19 mouse cellular contexts compared by ENCODE assay signal in the genomic region with DNA sequence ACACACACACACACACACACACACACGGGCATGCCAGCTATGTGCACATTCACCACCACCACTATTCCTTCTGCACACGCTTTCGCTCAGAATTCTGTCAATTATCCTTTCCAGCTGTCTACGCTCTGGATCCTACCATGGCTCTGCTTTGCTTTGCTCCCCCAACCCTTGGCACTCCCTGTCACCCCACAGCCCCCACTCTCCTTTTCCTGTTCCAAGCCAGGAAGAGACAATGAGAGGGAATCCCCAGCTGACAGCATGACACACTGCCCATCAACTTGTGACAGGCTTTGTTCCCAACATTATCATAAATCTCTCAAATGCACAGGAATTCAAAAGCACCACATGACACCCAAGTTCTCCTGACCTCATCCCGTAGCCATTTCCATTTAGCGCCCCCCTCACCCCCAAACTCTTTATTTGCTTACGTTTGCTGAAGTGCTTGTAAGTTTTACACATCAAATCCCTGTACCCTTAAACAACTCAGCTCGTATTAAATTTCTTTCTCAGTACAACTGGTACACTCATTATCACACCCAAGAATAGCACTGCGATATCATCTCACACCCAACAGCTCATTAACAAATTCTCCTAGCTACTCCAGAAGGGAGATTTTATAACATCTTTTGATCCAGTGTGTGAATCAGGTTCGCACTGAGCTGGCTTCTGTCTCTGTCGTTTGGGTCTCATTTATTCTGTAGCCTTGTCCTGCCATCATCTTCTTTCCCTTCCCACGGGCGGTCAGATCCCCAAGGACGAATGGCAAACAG.
A peak's percentile ranks its signal among the peaks of the same experiment; 100 is the strongest.
DNase-seq lines count a peak whose midpoint lies in the region; ATAC-seq and TF ChIP-seq lines count a peak whose summit lies in the region.
"Had no signal": no experiment of that assay in that cellular context is flagged by ENCODE, and none has a peak within 500 bp of the region (broad histone marks: within the 10 kb centered on the region; RNA-seq: fewer than 3 reads in every experiment).

No protein-coding gene starts in this region.

- H3K9me3 ChIP-seq in forebrain, postnatal 0 days (ENCODE audit: low read length) = no peaks in the 10 kb centered on the region
- H3K9me3 ChIP-seq in forebrain, embryonic 10.5 days = no peaks in the 10 kb centered on the region
- H3K9me3 ChIP-seq in lung, postnatal 0 days (ENCODE audit: low read length) = no peaks in the 10 kb centered on the region
- H3K9me3 ChIP-seq in hindbrain, embryonic 16.5 days (ENCODE audit: control insufficient read depth, low read length) = no peaks in the 10 kb centered on the region
- H3K9me3 ChIP-seq: kidney, embryonic 15.5 days; limb, embryonic 10.5 days had no signal

- H3K27ac ChIP-seq in forebrain, postnatal 0 days (ENCODE audit: low read depth, low read length) = no peak overlapping the region
- H3K27ac ChIP-seq in forebrain, embryonic 10.5 days = no peak overlapping the region
- no peak overlapping the region for H3K27ac ChIP-seq in lung, postnatal 0 days (ENCODE audit: low read length)
- no peak overlapping the region for H3K27ac ChIP-seq in hindbrain, embryonic 16.5 days (ENCODE audit: low read depth, low read length)
- H3K27ac ChIP-seq: kidney, embryonic 15.5 days; limb, embryonic 10.5 days had no signal

- H3K27me3 ChIP-seq in forebrain, postnatal 0 days (ENCODE audit: insufficient read depth, low read length) = no peaks in the 10 kb centered on the region
- H3K27me3 ChIP-seq in forebrain, embryonic 10.5 days (ENCODE audit: poor library complexity, severe bottlenecking) = peaks cover 34% of the 10 kb centered on the region
- H3K27me3 ChIP-seq in lung, postnatal 0 days (replicated peaks; ENCODE audit: insufficient read depth, low read length) = no peaks in the 10 kb centered on the region
- no peaks in the 10 kb centered on the region for H3K27me3 ChIP-seq in hindbrain, embryonic 16.5 days (replicated peaks; ENCODE audit: control insufficient read depth, insufficient read depth, low read length)
- H3K27me3 ChIP-seq: kidney, embryonic 15.5 days; Patski had no signal

- no peak overlapping the region for H3K4me2 ChIP-seq in forebrain, postnatal 0 days (ENCODE audit: low read depth)
- no peak overlapping the region for H3K4me2 ChIP-seq in lung, postnatal 0 days (replicated peaks; ENCODE audit: low read depth, low read length)
- H3K4me2 ChIP-seq in hindbrain, embryonic 16.5 days (ENCODE audit: low read length) = no peak overlapping the region
- H3K4me2 ChIP-seq: heart, embryonic 11.5 days; kidney, embryonic 15.5 days; liver, embryonic 11.5 days; midbrain, embryonic 11.5 days had no signal

- H3K4me1 ChIP-seq in forebrain, postnatal 0 days (ENCODE audit: insufficient read depth) = 0 out of 2 replicates have a peak, but pooled peaks cover 9% of the 10 kb centered on the region
- H3K4me1 ChIP-seq in forebrain, embryonic 10.5 days = peaks cover 19% of the 10 kb centered on the region
- no peaks in the 10 kb centered on the region for H3K4me1 ChIP-seq in lung, postnatal 0 days (ENCODE audit: insufficient read depth, low read depth, low read length)
- peaks cover 2% of the 10 kb centered on the region; the same call in 1 of the 2 replicates for H3K4me1 ChIP-seq in hindbrain, embryonic 16.5 days (ENCODE audit: control insufficient read depth, insufficient read depth, low read depth, low read length)
- H3K4me1 ChIP-seq: limb, embryonic 10.5 days had no signal

- 39% methylated on average over 14 of the region's 14 CpGs for WGBS in forebrain, postnatal 0 days
- WGBS in forebrain, embryonic 10.5 days = 83% methylated on average over 14 of the region's 14 CpGs
- 48% methylated on average over 14 of the region's 14 CpGs for WGBS in lung, postnatal 0 days
- WGBS in hindbrain, embryonic 16.5 days = 48% methylated on average over 14 of the region's 14 CpGs

- peak; percentile 32 for DNase-seq in forebrain, postnatal 0 days
- DNase-seq in forebrain, embryonic 10.5 days (ENCODE audit: extremely low spot score, low spot score) = no peak
- DNase-seq in lung, postnatal 0 days (ENCODE audit: low spot score) = peak; percentile 45
- no peak for DNase-seq in lung, postnatal 25 days (ENCODE audit: low spot score)
- peak; percentile 51 for DNase-seq in brain, adult 2 months (ENCODE audit: low read depth, low spot score)
- DNase-seq in cerebellum, postnatal 25 days = no peak
- DNase-seq: cerebellum, postnatal 10 days; gastrocnemius, postnatal 36 days; heart, postnatal 14 days; spleen, adult 18-20 months; thymus, adult 2 months had no signal

- no peaks in the 10 kb centered on the region for H3K36me3 ChIP-seq in forebrain, postnatal 0 days (ENCODE audit: insufficient read depth)
- no peaks in the 10 kb centered on the region for H3K36me3 ChIP-seq in forebrain, embryonic 10.5 days (replicated peaks)
- H3K36me3 ChIP-seq in lung, postnatal 0 days (ENCODE audit: insufficient read depth, low read length) = no peaks in the 10 kb centered on the region
- no peaks in the 10 kb centered on the region for H3K36me3 ChIP-seq in hindbrain, embryonic 16.5 days (ENCODE audit: control insufficient read depth, insufficient read depth, low read length)
- H3K36me3 ChIP-seq: kidney, embryonic 15.5 days; limb, embryonic 10.5 days had no signal

- H3K9ac ChIP-seq in forebrain, postnatal 0 days = no peak overlapping the region
- no peak overlapping the region for H3K9ac ChIP-seq in lung, postnatal 0 days (replicated peaks; ENCODE audit: low read depth)
- H3K9ac ChIP-seq in hindbrain, embryonic 16.5 days (ENCODE audit: low read depth, low read length) = no peak overlapping the region
- H3K9ac ChIP-seq: kidney, embryonic 15.5 days had no signal

- TF ChIP-seq CTCF in forebrain, postnatal 0 days (IDR thresholded peaks at IDR 0.05; ENCODE audit: low read depth) = no peak
- TF ChIP-seq CTCF in lung, postnatal 0 days (IDR thresholded peaks at IDR 0.05) = no peak

- peak; percentile 74 for ATAC-seq in forebrain, postnatal 0 days
- ATAC-seq in lung, postnatal 0 days = peak; percentile 75
- 0 out of 2 replicates have a peak, but pooled peaks have one; percentile 34 for ATAC-seq in hindbrain, embryonic 16.5 days
- ATAC-seq: inflammation-experienced regulatory T-cells, adult 6 months; Patski had no signal

- no peak overlapping the region for H3K4me3 ChIP-seq in forebrain, postnatal 0 days (ENCODE audit: low read depth, low read length)
- H3K4me3 ChIP-seq in forebrain, embryonic 10.5 days = no peak overlapping the region
- no peak overlapping the region for H3K4me3 ChIP-seq in lung, postnatal 0 days (ENCODE audit: low read depth, low read length)
- no peak overlapping the region for H3K4me3 ChIP-seq in hindbrain, embryonic 16.5 days (ENCODE audit: low read length)
- H3K4me3 ChIP-seq: kidney, embryonic 15.5 days; limb, embryonic 10.5 days had no signal

- no peak for TF ChIP-seq EP300 in lung, postnatal 0 days (IDR thresholded peaks at IDR 0.05)

Comparison
In these comparisons a context has a peak if more than half of its experiments do, and no peak if none do; other contexts are left out.
1. DNase-seq: peak in forebrain, postnatal 0 days (single experiment), lung, postnatal 0 days (single experiment) and brain, adult 2 months (single experiment); none in forebrain, embryonic 10.5 days (single experiment), lung, postnatal 25 days (single experiment) and cerebellum, postnatal 25 days (0 of 2).
2. Peak in every context shown above with its lines, with median percentiles within 50 percentile points of each other: ATAC-seq.